Mouse (Mus musculus) thymus, adult 18-20 months (tissue): ENCODE data around the gene Npcd.

Experiments
- DNase-seq, 2 experiments: peaks; one replicate each; pipeline ENCODE4 v3.0.0; 2022; ENCODE audit warnings: mixed read lengths in 2 of 2

The Npcd gene

GRCm38 (mm10) chr15:79834130-79834880 lies at the start of gene Npcd, which contains the start of gene Cbx6:
Gene Npcd (minus strand): TSS chr15:79834237.
Gene Cbx6 (minus strand): TSS chr15:79834688.
- peak; percentile 91 to 93 for DNase-seq

- peak; percentile 82 for DNase-seq
These were observed 49.4 kb upstream of the Npcd start for GRCm38 (mm10) chr15:79883352-79883822.

GRCm38 (mm10) chr15:79882623-79883267 lies 48.7 kb upstream of the Npcd start:
- no peak for DNase-seq

- no peak for DNase-seq
These were observed 46.4 kb upstream of the Npcd start for GRCm38 (mm10) chr15:79880477-79880876.

- no peak for DNase-seq
These were observed 45.3 kb upstream of the Npcd start for GRCm38 (mm10) chr15:79879319-79879718.

GRCm38 (mm10) chr15:79878725-79879136 lies 44.7 kb upstream of the Npcd start:
- DNase-seq: no peak

- no peak for DNase-seq
These were observed 41.4 kb upstream of the Npcd start for GRCm38 (mm10) chr15:79875261-79875995.

- no peak for DNase-seq
These were observed 40.0 kb upstream of the Npcd start for GRCm38 (mm10) chr15:79873995-79874394.

GRCm38 (mm10) chr15:79873545-79873944 lies 39.5 kb upstream of the Npcd start:
- no peak for DNase-seq

GRCm38 (mm10) chr15:79867260-79868002 lies 33.4 kb upstream of the Npcd start:
- no peak for DNase-seq

GRCm38 (mm10) chr15:79859821-79860220 lies 25.8 kb upstream of the Npcd start:
- DNase-seq: no peak

- DNase-seq: no peak
These were observed 24.9 kb upstream of the Npcd start for GRCm38 (mm10) chr15:79858979-79859378.

- no peak for DNase-seq
These were observed 16.1 kb upstream of the Npcd start for GRCm38 (mm10) chr15:79850143-79850542.

GRCm38 (mm10) chr15:79847100-79847499 lies 13.1 kb upstream of the Npcd start:
- DNase-seq: no peak

- no peak for DNase-seq
These were observed 11.9 kb upstream of the Npcd start for GRCm38 (mm10) chr15:79845986-79846385.

GRCm38 (mm10) chr15:79842985-79843384 lies 8.9 kb upstream of the Npcd start:
- no peak for DNase-seq

- no peak for DNase-seq
These were observed 6.2 kb upstream of the Npcd start for GRCm38 (mm10) chr15:79840281-79840680.

GRCm38 (mm10) chr15:79834881-79835260 lies 834 bp upstream of the Npcd start:
- no peak for DNase-seq

GRCm38 (mm10) chr15:79833251-79834050 lies 586 bp downstream of the Npcd start:
- peak; percentile 26 to 45 for DNase-seq

- DNase-seq: peak; percentile 44 to 58
These were observed 1.8 kb downstream of the Npcd start for GRCm38 (mm10) chr15:79832064-79832900.

- peak in 1 of 2 experiments; percentile 48 for DNase-seq
These were observed 3.6 kb downstream of the Npcd start for GRCm38 (mm10) chr15:79830388-79830787.
